Mouse (Mus musculus): ENCODE results near the gene Ttc24. TPM values are rescaled to one million over a fixed set of nuclear protein-coding genes. Genes with fewer than 3 reads are reported as not detected.

Gene Ttc24
- total and polyA plus RNA-seq, 2 experiments from 2014 or later = not detected

DNA sequence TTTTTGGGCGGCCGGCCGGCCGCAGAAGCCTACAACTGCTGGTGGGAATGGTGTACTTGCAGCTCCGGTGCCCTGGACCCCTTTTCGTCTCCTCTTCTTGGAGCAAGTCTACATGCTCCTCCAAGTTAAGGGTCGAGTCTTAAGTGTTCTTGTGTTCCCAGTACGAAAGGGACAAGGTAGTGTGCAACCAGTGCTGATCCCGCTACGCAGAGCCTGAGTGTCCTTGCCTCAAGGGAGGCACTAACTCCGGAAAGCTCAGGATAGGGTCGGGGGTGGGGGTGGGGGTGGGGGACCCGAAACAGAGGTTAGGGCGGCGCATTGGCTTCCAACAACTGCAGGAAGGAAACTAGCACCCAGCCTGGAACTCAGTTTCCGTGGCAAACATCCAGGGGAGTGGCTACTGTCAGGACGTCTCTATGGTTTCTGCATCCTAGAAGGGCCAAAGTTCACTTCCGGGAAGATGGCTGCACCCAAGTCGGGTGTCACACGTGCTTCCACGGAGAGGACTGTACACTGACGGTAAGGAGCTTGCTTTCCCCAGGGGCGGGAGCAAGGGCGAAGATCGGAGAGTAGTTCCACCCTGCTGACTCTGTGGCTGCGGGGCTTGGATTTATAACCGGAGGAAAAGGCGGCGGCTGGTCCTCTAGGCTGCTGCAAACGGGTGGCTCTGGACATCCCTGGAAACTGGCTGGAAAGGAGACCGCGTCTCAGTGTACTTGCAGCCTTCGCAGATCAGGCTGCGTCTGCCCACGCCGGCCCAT, 35.3 kb downstream of the Ttc24 start, which contains the start of gene Gpatch4:
Gene Gpatch4, plus strand, starts transcription at position 448 of the 761 bp plus-strand sequence.
- Histone ChIP-seq H3K4me3 (ENCODE audit: low read depth, low read length) (peak within 1 kb of the TSS; percentile 87), H3K9me3 (replicated peaks; ENCODE audit: control insufficient read depth, low read length) (no peaks in the 10 kb centered on the region), H3K27me3 (ENCODE audit: control insufficient read depth, insufficient read depth, low read length) (no peaks in the 10 kb centered on the region), H3K9ac (replicated peaks; ENCODE audit: low read depth, low read length) (peak within 1 kb of the TSS; percentile 52; the same call in 1 of the 2 replicates), H3K4me1 (ENCODE audit: control insufficient read depth, insufficient read depth) (peaks cover 11% of the 10 kb centered on the region; the same call in 1 of the 2 replicates), H3K27ac (ENCODE audit: low read depth) (peak within 1 kb of the TSS; percentile 58), H3K36me3 (replicated peaks; ENCODE audit: control insufficient read depth, insufficient read depth, low read length) (no peaks in the 10 kb centered on the region), H3K4me2 (ENCODE audit: low read depth, low read length) (peak within 1 kb of the TSS; percentile 91)
- peak; percentile 92 for ATAC-seq (ENCODE audit: insufficient read depth, low read depth)
- TF ChIP-seq CTCF (IDR thresholded peaks at IDR 0.05; ENCODE audit: low read depth) = no peak
- TF ChIP-seq EP300 (IDR thresholded peaks at IDR 0.05; ENCODE audit: low read depth) = no peak
- 9% methylated on average over 36 of the region's 36 CpGs for WGBS
- peak; percentile 95 for DNase-seq (ENCODE audit: low spot score)

DNA sequence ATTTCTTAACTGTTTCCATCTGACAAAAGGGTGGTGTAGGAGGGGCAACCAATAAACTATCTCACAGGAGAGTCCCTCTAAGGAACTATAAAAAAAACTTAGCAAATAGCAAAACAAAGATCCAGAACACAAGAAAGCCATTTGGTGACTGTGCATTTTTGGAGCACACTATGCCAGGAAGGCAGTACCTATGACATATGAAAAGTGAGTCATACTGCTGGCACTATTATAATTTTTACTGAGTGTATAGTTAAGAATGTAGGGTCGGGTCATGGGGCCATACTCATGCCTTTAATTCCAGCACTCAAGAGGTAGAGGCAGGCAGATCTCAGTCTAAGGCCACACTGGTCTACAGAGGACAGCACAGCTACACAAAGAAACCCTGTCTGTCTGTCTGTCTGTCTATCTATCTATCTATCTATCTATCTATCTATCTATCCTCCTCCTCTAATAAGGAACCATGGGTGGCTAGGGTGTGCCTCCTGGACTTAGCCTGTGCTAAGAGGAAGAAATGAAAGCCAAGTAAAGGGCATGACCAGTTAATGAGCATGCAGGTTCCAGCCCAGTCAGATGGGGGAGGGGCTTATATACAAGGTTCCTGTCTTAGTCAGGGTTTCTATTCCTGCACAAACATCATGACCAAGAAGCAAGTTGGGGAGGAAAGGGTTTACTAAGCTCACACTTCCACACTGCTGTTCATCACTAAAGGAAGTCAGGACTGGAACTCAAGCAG, 42.4 kb downstream of the Ttc24 start:
- H3K27me3 ChIP-seq (ENCODE audit: control insufficient read depth, insufficient read depth, low read length) = peaks cover 19% of the 10 kb centered on the region; the same call in 1 of the 2 replicates
- TF ChIP-seq CTCF (IDR thresholded peaks at IDR 0.05; ENCODE audit: low read depth) = no peak
- no peak for TF ChIP-seq EP300 (IDR thresholded peaks at IDR 0.05; ENCODE audit: low read depth)
- no peaks in the 10 kb centered on the region for H3K36me3 ChIP-seq (replicated peaks; ENCODE audit: control insufficient read depth, insufficient read depth, low read length)
- H3K4me1 ChIP-seq (ENCODE audit: control insufficient read depth, insufficient read depth) = no peaks in the 10 kb centered on the region
- no peak overlapping the region for H3K4me2 ChIP-seq (ENCODE audit: low read depth, low read length)
- WGBS = 46% methylated on average over 1 of the region's 1 CpGs
- DNase-seq (ENCODE audit: low spot score) (no peak), ATAC-seq (ENCODE audit: insufficient read depth, low read depth) (no peak)
- no peak overlapping the region for H3K27ac ChIP-seq (ENCODE audit: low read depth)
- no peak overlapping the region for H3K9ac ChIP-seq (replicated peaks; ENCODE audit: low read depth, low read length)
- H3K9me3 ChIP-seq (replicated peaks; ENCODE audit: control insufficient read depth, low read length) = no peaks in the 10 kb centered on the region
- no peak overlapping the region for H3K4me3 ChIP-seq (ENCODE audit: low read depth, low read length)

DNA sequence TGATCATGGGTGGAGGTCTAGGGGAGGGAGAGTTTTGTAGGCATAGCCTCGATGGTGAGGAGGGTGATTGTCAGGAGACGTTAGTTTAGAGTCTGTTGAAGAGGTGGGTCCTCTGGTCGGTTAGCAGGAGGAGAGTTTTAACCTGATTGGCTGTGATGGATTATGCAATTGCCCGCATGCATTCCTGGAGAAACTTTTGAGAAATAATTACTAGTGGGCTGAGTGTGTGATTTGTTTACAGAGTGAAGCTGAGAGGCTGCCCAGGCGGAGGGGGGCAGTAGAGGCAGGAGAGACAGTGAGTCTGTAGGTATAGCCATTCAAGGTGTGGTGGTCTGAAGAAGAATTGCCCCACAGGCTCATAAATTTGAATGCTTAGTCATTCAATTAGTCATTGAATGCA, 44.6 kb downstream of the Ttc24 start:
- Histone ChIP-seq H3K36me3 (replicated peaks; ENCODE audit: control insufficient read depth, insufficient read depth, low read length) (no peaks in the 10 kb centered on the region), H3K27me3 (ENCODE audit: control insufficient read depth, insufficient read depth, low read length) (peaks cover 22% of the 10 kb centered on the region; the same call in 1 of the 2 replicates), H3K4me3 (ENCODE audit: low read depth, low read length) (no peak overlapping the region), H3K27ac (ENCODE audit: low read depth) (no peak overlapping the region), H3K9ac (replicated peaks; ENCODE audit: low read depth, low read length) (no peak overlapping the region), H3K4me2 (ENCODE audit: low read depth, low read length) (no peak overlapping the region), H3K9me3 (replicated peaks; ENCODE audit: control insufficient read depth, low read length) (0 out of 2 replicates have a peak, but pooled peaks cover under 1% of the 10 kb centered on the region), H3K4me1 (ENCODE audit: control insufficient read depth, insufficient read depth) (no peaks in the 10 kb centered on the region)
- DNase-seq (ENCODE audit: low spot score) = no peak
- WGBS = 58% methylated on average over 5 of the region's 5 CpGs
- TF ChIP-seq EP300 (IDR thresholded peaks at IDR 0.05; ENCODE audit: low read depth) (no peak), CTCF (IDR thresholded peaks at IDR 0.05; ENCODE audit: low read depth) (no peak)
- ATAC-seq (ENCODE audit: insufficient read depth, low read depth) = no peak

DNA sequence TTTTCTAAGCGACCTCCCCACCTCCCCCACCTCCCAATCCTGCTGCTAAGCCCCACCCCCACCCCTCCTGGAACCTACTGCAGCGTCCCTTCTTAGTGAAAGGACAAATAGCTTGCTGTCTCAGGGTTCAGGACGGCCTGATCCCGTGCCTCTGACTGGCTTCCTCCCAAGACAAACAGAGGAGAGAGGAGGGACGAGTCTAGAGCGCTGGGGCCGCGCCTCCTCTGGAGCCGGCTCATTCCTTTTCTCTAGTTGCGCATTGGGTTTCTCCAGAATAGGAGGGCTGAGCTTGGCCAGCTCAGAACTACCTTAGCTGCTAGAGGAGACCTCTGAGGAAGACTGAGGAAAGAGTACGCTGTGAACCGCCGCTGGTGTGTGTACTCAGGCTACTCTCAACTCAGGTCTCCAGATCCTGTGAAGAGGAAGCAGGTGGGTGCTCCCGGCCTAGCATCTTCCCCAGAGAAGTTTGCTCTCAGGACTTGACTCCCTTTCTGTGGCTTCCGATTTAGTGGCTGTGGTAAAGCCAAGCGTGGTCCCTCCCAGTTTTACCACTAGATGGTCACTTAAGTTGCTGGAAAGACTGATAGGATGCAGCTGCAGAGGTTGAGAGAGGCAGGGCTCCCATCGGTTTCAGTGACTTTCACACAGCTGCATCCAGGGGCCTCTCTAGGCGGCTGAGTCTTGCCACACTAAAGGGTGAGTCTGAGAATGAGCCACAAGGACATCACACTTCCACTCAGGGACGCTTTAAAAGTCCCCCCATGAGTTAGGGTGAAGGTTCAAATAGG, 47.3 kb downstream of the Ttc24 start:
- Histone ChIP-seq H3K27ac (ENCODE audit: low read depth) (no peak overlapping the region), H3K4me2 (ENCODE audit: low read depth, low read length) (no peak overlapping the region), H3K4me1 (ENCODE audit: control insufficient read depth, insufficient read depth) (no peaks in the 10 kb centered on the region), H3K36me3 (replicated peaks; ENCODE audit: control insufficient read depth, insufficient read depth, low read length) (no peaks in the 10 kb centered on the region), H3K9ac (replicated peaks; ENCODE audit: low read depth, low read length) (no peak overlapping the region), H3K27me3 (ENCODE audit: control insufficient read depth, insufficient read depth, low read length) (peaks cover 26% of the 10 kb centered on the region; the same call in 1 of the 2 replicates), H3K4me3 (ENCODE audit: low read depth, low read length) (no peak overlapping the region), H3K9me3 (replicated peaks; ENCODE audit: control insufficient read depth, low read length) (0 out of 2 replicates have a peak, but pooled peaks cover 8% of the 10 kb centered on the region)
- TF ChIP-seq CTCF (IDR thresholded peaks at IDR 0.05; ENCODE audit: low read depth) = no peak
- no peak for TF ChIP-seq EP300 (IDR thresholded peaks at IDR 0.05; ENCODE audit: low read depth)
- ATAC-seq (ENCODE audit: insufficient read depth, low read depth) (0 out of 2 replicates have a peak, but pooled peaks have one; percentile 33), DNase-seq (ENCODE audit: low spot score) (peak; percentile 43)
- 13% methylated on average over 19 of the region's 19 CpGs for WGBS
